Mouse (Mus musculus): ENCODE data around the gene Nxf1.
"Not testable (repeated sequence)": the region's sequence is repeated elsewhere in the genome, so short reads cannot be mapped to it uniquely, and the experiment has no call there.

The Nxf1 gene

GRCm38 (mm10) chr19:8756635-8757387, at the start of gene Nxf1:
Nxf1 (plus strand) TSS chr19:8757073.
- peak; percentile 97 to 98 for DNase-seq

DNA sequence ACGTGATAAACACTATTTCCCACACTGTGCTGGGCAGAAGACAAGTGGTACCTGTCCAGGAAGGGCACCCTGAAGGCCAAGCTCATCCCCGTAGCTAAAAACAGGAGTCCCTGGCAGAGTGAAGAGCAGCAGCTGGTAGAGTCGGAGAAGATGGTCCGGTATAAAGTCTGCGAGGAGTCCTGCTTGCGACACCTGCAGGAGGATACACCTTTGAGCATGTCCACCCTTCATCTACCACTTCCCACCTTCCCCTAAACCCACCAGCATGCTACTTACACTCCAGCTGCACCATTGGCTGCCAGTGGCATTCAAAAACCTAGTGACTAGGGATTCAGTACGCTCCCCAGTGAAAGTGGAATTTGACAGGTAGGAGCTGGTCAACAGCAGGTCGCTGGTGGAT, 47.9 kb upstream of the Nxf1 start:
- no peak for DNase-seq

- peak in 1 of 2 experiments; percentile 36 for DNase-seq
Observed at GRCm38 (mm10) chr19:8710057-8710456, 46.8 kb upstream of the Nxf1 start.

GRCm38 (mm10) chr19:8711506-8711905, 45.4 kb upstream of the Nxf1 start:
- DNase-seq = no peak

DNA sequence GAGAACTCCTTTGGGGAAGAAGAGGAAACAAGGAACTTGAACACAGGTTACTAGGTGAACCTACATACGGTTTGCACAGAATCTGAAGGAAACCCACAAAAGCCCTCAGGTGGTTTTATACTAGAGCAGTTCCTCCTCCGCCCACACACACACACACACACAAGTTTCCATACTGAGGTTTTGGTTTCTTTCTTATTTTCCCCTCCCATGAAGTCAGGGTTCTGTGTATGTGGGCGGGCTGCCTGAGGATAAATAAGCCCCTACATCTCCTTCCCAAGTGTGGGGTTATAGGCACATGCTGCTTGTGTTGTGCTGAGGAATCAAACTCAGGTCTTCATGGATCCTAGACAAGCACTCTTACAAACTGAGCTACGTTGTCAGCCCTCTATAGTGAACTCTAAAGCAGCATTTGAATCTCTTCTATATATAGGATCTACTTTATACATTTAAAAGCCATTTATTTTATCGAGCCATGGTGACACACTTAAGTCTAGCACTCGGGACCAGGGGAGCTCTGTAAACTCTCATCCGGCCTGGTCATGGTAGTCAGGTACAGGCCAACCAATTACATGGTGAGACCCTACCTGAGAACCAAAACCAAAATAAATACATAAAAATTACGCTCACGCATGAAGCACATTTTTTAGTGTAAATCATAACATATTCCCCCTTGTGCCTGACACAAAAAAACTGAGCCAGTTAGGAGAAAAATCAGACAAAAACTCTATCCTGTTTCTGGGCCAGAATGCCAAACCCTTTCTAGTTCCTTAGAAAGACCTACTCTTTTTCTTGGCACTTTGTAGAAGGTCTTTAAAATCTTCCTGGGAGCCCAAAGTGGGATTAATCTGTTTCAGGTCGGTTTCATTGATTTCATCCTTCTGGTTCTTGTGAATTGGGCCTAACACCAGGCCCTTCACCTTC, 44.7 kb upstream of the Nxf1 start:
- DNase-seq = no peak

DNA sequence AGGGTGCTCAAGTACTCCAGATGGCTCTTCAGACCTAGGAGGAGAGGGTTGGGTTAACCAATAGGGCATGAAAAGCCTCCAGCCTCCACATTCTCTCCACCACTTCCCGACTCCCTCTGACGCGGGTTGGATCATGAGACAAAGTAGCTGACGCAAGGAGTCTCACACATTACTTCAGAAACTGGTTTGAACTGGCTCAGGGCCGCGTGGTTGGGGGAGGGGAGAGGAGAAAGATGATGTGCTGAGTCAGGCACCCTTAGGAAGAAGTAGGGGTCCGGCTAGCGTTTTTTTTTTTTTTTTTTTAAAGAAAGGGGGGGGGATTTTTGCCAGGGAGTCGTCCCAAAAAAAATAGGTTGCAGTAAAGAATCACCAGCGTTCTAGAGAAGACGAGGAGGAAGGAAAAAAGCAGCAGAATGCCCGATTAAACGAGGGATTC, 44.0 kb upstream of the Nxf1 start:
- DNase-seq = peak; percentile 82 to 83

DNA sequence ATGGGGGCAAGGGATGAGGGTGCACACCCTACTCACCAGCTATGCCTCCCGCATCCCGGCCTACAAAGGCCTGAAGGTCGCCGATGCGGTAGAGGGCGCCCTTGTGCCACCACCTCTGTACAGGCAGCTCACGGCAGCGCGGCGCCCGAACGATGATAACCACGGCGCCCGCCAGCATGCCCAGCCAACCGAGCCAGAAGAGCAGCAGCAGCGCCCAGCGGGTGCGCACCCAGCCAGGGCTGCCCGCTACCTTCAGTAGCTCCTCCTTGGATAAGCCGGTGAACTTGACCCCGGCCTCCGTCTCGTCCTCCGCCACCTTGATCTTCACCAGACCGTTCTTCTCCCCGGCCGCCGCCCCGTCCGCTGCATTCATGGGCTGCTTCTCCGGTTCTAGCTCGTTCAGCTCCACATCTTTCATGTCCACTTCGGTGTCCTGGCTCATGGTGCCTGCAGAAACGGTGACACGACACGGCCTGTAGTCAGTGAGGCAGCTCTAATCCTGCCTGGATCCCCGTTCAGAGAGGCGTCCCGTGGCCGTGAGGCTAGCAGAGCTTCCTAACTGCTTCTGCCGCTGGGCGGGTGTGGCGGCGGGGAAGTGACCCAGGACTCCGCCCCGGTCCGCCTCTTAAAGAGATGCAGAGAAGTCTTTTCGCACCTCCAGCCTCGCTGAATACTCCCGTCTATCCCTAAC, 43.4 kb upstream of the Nxf1 start:
- peak; percentile 98 for DNase-seq

GRCm38 (mm10) chr19:8713997-8714652, 42.7 kb upstream of the Nxf1 start:
- no peak for DNase-seq

- peak in 1 of 2 experiments; percentile 38 for DNase-seq
Observed at GRCm38 (mm10) chr19:8714653-8715481, 42.0 kb upstream of the Nxf1 start.

- no peak for DNase-seq
Observed at GRCm38 (mm10) chr19:8715868-8716766, 40.8 kb upstream of the Nxf1 start.

- no peak for DNase-seq
Observed at GRCm38 (mm10) chr19:8716767-8717475, 40.0 kb upstream of the Nxf1 start.

- peak; percentile 81 to 84 for DNase-seq
Observed at GRCm38 (mm10) chr19:8718357-8718756, 38.5 kb upstream of the Nxf1 start.

DNA sequence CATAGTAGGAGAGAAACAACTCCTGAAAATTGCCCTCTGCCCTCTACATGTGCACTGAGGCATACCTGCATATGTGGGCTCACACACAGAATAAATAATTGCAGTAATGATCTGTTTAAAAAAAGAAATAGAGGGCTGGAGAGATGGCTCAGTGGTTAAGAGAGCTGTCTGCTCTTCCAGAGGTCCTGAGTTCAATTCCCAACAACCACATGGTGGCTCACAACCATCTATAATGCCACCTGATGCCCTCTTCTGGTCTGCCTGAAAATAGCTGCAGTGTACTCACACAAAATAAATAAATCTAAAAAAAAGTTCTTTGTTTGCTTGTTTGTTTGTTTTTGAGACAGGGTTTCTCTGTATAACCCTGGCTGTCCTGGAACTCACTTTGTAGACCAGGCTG, 37.8 kb upstream of the Nxf1 start:
- DNase-seq = not testable (repeated sequence)

- DNase-seq = no peak
Observed at GRCm38 (mm10) chr19:8721378-8721777, 35.5 kb upstream of the Nxf1 start.

GRCm38 (mm10) chr19:8722021-8722420, 34.9 kb upstream of the Nxf1 start:
- DNase-seq = no peak

DNA sequence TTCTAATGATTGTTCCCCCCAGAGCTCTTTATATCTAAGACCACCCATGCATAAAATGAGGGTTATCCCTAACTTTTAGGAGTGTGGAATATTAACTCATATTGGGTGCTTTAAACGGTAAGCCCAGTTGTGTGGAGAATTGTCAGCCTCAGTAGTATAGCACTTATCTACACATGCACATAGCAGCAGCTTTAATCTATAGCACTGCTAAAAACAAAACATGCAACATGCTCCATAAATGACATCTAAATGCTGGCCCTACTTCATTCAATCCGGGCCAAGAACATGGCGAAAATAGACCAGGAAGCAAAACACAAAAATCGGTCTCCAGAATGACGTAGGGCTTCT, 34.3 kb upstream of the Nxf1 start:
- no peak for DNase-seq

DNA sequence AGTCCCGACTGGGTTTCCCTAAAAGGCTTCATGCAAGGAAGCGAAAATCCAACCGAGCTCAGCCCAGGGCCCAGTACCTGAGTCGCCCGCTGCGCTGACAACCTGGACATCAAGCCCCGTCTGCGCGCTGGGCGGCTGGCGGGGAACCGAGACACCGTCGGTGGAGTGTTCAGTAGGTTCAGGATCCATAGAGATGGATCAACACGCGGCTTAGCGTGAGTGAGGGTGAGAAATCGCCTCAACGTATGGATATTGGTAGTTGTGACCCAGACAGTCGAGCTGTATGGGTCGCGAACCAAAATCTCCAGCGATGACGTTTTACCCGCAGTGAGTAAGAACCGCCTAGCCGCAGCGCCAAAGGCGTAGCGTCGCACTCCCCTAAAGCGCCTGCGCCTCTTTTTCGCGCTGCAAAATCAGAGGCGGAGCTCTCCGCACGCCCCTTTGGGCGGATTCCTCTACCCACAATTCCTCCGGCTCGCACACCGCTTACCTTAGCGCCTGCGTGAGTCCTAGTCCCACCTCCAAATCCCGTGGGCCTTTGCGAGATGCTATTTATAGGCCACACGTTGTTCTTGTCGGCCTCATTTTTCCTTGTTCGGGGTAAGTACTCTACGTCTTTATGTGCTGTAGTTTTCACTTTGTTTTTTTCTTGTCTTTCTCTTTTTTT, 33.8 kb upstream of the Nxf1 start, which contains the start of gene Slc3a2:
Gene Slc3a2 (minus strand): TSS at position 463 of the 667 bp plus-strand sequence.
- peak; percentile 95 to 97 for DNase-seq

DNA sequence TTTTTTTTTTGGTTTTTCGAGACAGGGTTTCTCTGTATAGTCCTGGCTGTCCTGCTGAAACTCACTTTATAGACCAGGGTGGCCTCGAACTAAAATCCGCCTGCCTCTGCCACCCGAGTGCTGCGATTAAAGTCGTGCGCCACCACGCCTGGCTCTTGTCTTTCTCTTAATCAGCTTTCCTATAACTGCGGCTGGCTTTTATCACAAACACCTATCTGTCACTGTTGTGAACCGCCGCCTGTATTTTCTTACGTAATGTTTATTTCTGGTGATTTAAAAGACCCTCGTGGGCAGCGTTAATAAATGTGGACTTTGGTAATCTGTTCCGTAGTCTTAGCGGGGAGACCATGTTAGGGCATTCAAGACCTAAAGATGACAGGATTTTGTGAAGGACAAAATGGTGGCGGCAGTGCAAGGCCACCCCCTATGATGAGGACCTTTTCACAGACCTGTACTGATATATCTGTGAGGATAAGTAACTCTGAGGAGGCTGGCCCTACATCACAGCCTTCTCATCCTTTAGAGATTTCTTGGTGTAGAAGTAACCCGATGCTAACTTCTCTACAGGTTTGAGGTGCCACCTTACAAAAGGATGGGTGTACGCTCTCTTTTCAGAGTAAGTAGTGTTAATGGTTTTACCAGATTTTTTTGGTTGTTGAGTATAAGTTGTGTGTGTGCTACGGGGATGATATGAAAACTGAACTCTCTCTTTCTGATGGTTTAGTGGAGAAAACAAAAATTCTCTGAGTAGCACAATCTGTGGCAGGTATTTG, 33.1 kb upstream of the Nxf1 start:
- peak; percentile 31 to 56 for DNase-seq
